Mouse (Mus musculus) C2C12 (cell line): Measurements from ENCODE around the gene Serinc5. TPM values are rescaled to one million over a fixed set of nuclear protein-coding genes. Genes with fewer than 3 reads are reported as not detected.

Source experiments
- H3K27me3 ChIP-seq: one replicate; pipeline ENCODE4 v1.6.1; 2011; ENCODE audit not compliant: control insufficient read depth, insufficient read depth, insufficient read length
- H3K36me3 ChIP-seq: one replicate; pipeline ENCODE4 v1.6.1; 2011; ENCODE audit not compliant: control insufficient read depth, insufficient read depth
- H3K4me3 ChIP-seq: one replicate; pipeline ENCODE4 v1.5.1; 2011; ENCODE audit warnings: mild to moderate bottlenecking, control low read depth; ENCODE audit not compliant: poor library complexity, insufficient read depth, severe bottlenecking
- H3K79me2 ChIP-seq: one replicate; pipeline ENCODE4 v1.6.1; 2011; ENCODE audit not compliant: control insufficient read depth, insufficient read depth
- H3K79me3 ChIP-seq: one replicate; pipeline ENCODE4 v1.6.1; 2011; ENCODE audit warnings: low read depth, control low read depth
- H3ac ChIP-seq: one replicate; pipeline ENCODE3; 2011; ENCODE audit warnings: low read depth; ENCODE audit not compliant: control insufficient read depth, insufficient read length
- CEBPB ChIP-seq: IDR thresholded peaks from one replicate; pipeline ENCODE4 v1.6.1; 2011; ENCODE audit warnings: low read depth, mild to moderate bottlenecking, control low read depth, moderate library complexity
- CTCF ChIP-seq: IDR thresholded peaks from one replicate; pipeline ENCODE4 v1.5.1; 2011; ENCODE audit not compliant: control insufficient read depth, insufficient read depth, insufficient read length
- FOSL1 ChIP-seq: IDR thresholded peaks from one replicate; pipeline ENCODE4 v1.8.0; 2011; ENCODE audit warnings: mild to moderate bottlenecking, low read length; ENCODE audit not compliant: poor library complexity, insufficient read depth, severe bottlenecking
- MAX ChIP-seq: IDR thresholded peaks from one replicate; pipeline ENCODE4 v1.6.1; 2011; ENCODE audit warnings: mild to moderate bottlenecking, control low read depth
- MYOD1 ChIP-seq: IDR thresholded peaks from one replicate; pipeline ENCODE4 v1.6.1; 2011; ENCODE audit warnings: low read depth; ENCODE audit not compliant: control insufficient read depth, insufficient read length
- MYOG ChIP-seq: IDR thresholded peaks from one replicate; pipeline ENCODE4 v1.6.1; 2011; ENCODE audit not compliant: control insufficient read depth, insufficient read length; ENCODE audit errors: extremely low read depth
- USF1 ChIP-seq: IDR thresholded peaks from one replicate; pipeline ENCODE4 v1.6.1; 2011; ENCODE audit warnings: low read depth, mild to moderate bottlenecking, control low read depth, moderate library complexity
- polyA plus RNA-seq: library from polyadenylated mRNA; unstranded; fragments of >200 nt; fragmentation: generic; extraction: Trizol; gene quantifications from one replicate; pipeline ENCODE4 v1.2.1, GENCODE M21; 2012; ENCODE audit warnings: missing spikeins

The Serinc5 gene
- polyA plus RNA-seq, 1 experiment, result 2.8 TPM

- no peaks in the 10 kb centered on the region for H3K27me3 ChIP-seq
- no peak overlapping the region for H3K4me3 ChIP-seq
- H3ac ChIP-seq, result no peak overlapping the region
- H3K79me3 ChIP-seq, result no peaks in the 10 kb centered on the region
- no peaks in the 10 kb centered on the region for H3K79me2 ChIP-seq
- H3K36me3 ChIP-seq, result no peaks in the 10 kb centered on the region
- TF ChIP-seq FOSL1, result no peak
- TF ChIP-seq CTCF, result no peak
- no peak for TF ChIP-seq MYOD1
- no peak for TF ChIP-seq USF1
- TF ChIP-seq MAX, result no peak
- TF ChIP-seq CEBPB, result no peak
- no peak for TF ChIP-seq MYOG
Observed at GRCm38 (mm10) chr13:92736516-92737300, 125.8 kb downstream of the Serinc5 start.

- Histone ChIP-seq H3K79me2 (no peaks in the 10 kb centered on the region), H3K79me3 (no peaks in the 10 kb centered on the region), H3K27me3 (no peaks in the 10 kb centered on the region), H3ac (no peak overlapping the region), H3K36me3 (no peaks in the 10 kb centered on the region), H3K4me3 (no peak overlapping the region)
- TF ChIP-seq CTCF (no peak), MYOD1 (no peak), FOSL1 (no peak), MAX (no peak), USF1 (no peak), CEBPB (no peak), MYOG (no peak)
Observed at GRCm38 (mm10) chr13:92738821-92739220, 127.9 kb downstream of the Serinc5 start.

GRCm38 (mm10) chr13:92739858-92740257, 129.0 kb downstream of the Serinc5 start:
- no peaks in the 10 kb centered on the region for H3K27me3 ChIP-seq
- H3K36me3 ChIP-seq, result no peaks in the 10 kb centered on the region
- H3K4me3 ChIP-seq, result no peak overlapping the region
- no peak overlapping the region for H3ac ChIP-seq
- H3K79me2 ChIP-seq, result no peaks in the 10 kb centered on the region
- no peak for TF ChIP-seq MYOD1
- no peak for TF ChIP-seq MAX
- TF ChIP-seq CEBPB, result no peak
- H3K79me3 ChIP-seq, result no peaks in the 10 kb centered on the region

GRCm38 (mm10) chr13:92740671-92741270, 129.9 kb downstream of the Serinc5 start:
- no peak overlapping the region for H3K4me3 ChIP-seq
- no peaks in the 10 kb centered on the region for H3K79me2 ChIP-seq
- H3K27me3 ChIP-seq, result no peaks in the 10 kb centered on the region
- H3ac ChIP-seq, result no peak overlapping the region
- no peaks in the 10 kb centered on the region for H3K79me3 ChIP-seq
- no peaks in the 10 kb centered on the region for H3K36me3 ChIP-seq
- no peak for TF ChIP-seq MYOD1
- peak; percentile 25 for TF ChIP-seq CTCF
- TF ChIP-seq MAX, result peak; percentile 21

- Histone ChIP-seq H3K79me2 (no peaks in the 10 kb centered on the region), H3K36me3 (no peaks in the 10 kb centered on the region), H3K4me3 (no peak overlapping the region), H3K79me3 (no peaks in the 10 kb centered on the region), H3K27me3 (no peaks in the 10 kb centered on the region), H3ac (no peak overlapping the region)
- no peak for TF ChIP-seq FOSL1
- TF ChIP-seq MYOG, result no peak
- no peak for TF ChIP-seq CEBPB
- no peak for TF ChIP-seq MYOD1
- no peak for TF ChIP-seq USF1
- TF ChIP-seq CTCF, result no peak
- no peak for TF ChIP-seq MAX
Observed at GRCm38 (mm10) chr13:92742886-92743285, 132.0 kb downstream of the Serinc5 start.

- Histone ChIP-seq H3K4me3 (no peak overlapping the region), H3ac (no peak overlapping the region), H3K36me3 (no peaks in the 10 kb centered on the region), H3K79me2 (no peaks in the 10 kb centered on the region), H3K79me3 (no peaks in the 10 kb centered on the region), H3K27me3 (no peaks in the 10 kb centered on the region)
- TF ChIP-seq MYOG (no peak), MAX (no peak), FOSL1 (no peak), USF1 (no peak), CTCF (no peak), CEBPB (no peak), MYOD1 (no peak)
Observed at GRCm38 (mm10) chr13:92743337-92743736, 132.4 kb downstream of the Serinc5 start.
